Mouse (Mus musculus) hindbrain, embryonic 10.5 days (tissue): Measurements from ENCODE around the gene Gm44511. TPM values are rescaled to one million over a fixed set of nuclear protein-coding genes. Genes with fewer than 3 reads are reported as not detected.
"Not testable (repeated sequence)": the region's sequence is repeated elsewhere in the genome, so short reads cannot be mapped to it uniquely, and the experiment has no call there.

ENCODE experiments used
- DNase-seq: peaks from one replicate; pipeline ENCODE4 v3.0.0-alpha.2; 2017; ENCODE audit warnings: low spot score
- H3K27ac ChIP-seq: fragments of 300-500 bp; sonication (generic); 2 replicates; pipeline ENCODE4 v1.5.1; 2016; ENCODE audit warnings: mild to moderate bottlenecking, moderate library complexity
- H3K27me3 ChIP-seq: fragments of 300-500 bp; sonication (generic); 2 replicates; pipeline ENCODE4 v1.6.1; 2016; ENCODE audit warnings: mild to moderate bottlenecking; ENCODE audit not compliant: poor library complexity, insufficient read depth, severe bottlenecking
- H3K36me3 ChIP-seq: fragments of 300-500 bp; sonication (generic); 2 replicates; pipeline ENCODE4 v1.6.1; 2016; ENCODE audit warnings: mild to moderate bottlenecking, moderate library complexity
- H3K4me1 ChIP-seq: fragments of 300-500 bp; sonication (generic); replicated peaks from 2 replicates; pipeline ENCODE4 v1.6.1; 2016; ENCODE audit warnings: mild to moderate bottlenecking
- H3K4me3 ChIP-seq: fragments of 300-500 bp; sonication (generic); 2 replicates; pipeline ENCODE4 v1.5.1; 2016; ENCODE audit warnings: mild to moderate bottlenecking, moderate library complexity
- H3K9me3 ChIP-seq: fragments of 300-500 bp; sonication (generic); 2 replicates; pipeline ENCODE4 v1.6.1; 2016; ENCODE audit warnings: mild to moderate bottlenecking, moderate library complexity
- WGBS: fragments of 180-500 bp; shearing (Covaris S2); methylation state at CpG from one replicate; pipeline ENCODE4 v1.1.7; 2016; 5-methylcytosine and 5-hydroxymethylcytosine counted together
- polyA plus RNA-seq: library from polyadenylated mRNA; unstranded; fragments of >200 nt; fragmentation: Nextera tagmentation; extraction: Ambion mirVana; gene quantifications from 2 replicates; pipeline ENCODE4 v1.2.1, GENCODE M21; 2016

Gm44511 gene
- polyA plus RNA-seq, 1 experiment from 2014 or later, result not detected

DNA sequence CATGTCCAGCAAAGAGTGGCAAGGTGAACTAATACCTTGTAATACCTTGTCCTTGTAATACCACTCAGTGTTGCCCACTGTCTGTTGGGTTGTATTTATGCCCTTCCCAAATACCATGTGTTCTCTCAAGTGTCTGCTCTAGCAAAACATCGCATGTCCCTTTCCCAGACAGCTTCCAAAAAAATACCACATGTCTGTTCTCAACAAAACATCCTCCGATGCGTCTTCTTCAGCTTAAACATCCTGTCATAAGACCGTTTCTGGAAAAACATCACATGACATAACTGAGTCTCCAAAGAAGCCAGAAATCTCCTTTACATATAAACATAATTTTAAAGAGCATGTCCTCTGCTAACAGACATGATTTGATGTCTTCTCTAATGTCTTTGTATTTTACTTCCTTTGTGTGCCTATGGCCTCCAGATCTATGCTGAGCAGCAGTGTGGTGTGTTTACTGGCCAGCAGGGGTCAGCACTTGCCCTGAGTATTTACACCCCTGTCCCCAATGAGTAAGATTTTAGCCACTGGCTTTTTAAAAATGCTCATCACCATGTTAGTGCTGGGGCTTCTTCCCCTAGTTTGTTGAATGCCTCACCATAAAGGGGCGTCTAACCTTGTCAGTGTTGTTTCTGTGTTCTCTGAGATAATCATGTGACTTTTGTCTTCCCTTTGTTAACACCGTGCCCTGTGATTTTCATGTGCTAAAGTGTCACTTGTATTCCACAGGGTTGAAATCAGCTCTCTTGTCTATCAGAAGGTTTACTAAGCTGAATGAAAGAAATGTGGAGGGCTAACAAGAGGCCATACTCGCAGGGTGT is 21.1 kb downstream of the Gm44511 start:
- 63% methylated on average over 7 of the region's 7 CpGs for WGBS
- H3K9me3 ChIP-seq, H3K36me3 ChIP-seq, H3K27ac ChIP-seq, H3K27me3 ChIP-seq, H3K4me3 ChIP-seq: not testable (repeated sequence)
- H3K4me1 ChIP-seq, result peaks cover 12% of the 10 kb centered on the region
- peak; percentile 63 for DNase-seq

DNA sequence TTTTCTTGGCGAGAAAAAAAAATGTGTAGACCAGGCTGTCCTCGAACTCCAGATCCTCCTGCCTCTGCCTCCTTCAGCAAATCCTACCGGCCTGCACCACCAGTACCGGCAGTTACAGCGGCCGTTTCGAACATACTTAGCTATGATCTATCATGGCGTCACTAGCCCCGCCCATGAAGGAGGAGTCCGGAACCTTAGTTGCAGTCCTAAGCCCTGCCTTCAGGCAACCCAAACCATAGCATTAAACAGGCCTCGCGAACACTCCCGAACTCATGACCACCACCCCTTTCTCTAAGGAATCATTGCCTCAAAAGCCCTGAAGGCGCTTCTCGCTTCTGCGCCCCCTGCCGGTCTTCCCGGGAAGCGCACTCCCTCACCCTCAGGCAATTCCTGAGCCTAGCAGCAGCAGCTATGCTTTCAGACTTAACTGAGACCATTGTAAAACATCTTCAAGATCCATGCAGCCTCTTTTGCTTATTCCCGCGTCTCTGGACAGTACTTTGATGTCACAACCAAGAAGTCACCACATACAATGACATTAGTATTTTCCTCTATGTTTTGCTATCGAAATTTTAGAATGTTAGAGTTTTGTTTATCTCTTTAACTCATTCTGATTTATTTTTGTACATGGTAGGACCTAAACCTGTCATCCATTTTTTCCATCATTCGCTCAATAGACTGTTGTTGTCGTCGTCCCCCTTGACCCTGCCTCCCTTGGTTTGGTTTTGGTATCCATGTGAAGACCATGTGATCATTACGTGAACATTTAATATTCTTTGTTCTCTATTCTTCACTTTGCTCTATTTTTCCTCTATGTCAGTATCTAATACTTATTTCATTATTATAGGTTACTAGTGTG is 22.9 kb downstream of the Gm44511 start:
- H3K4me1 ChIP-seq, result peaks cover 16% of the 10 kb centered on the region
- peak overlapping the region; percentile 81 for H3K27ac ChIP-seq
- peak overlapping the region; percentile 56 for H3K4me3 ChIP-seq
- 7% methylated on average over 26 of the region's 26 CpGs for WGBS
- DNase-seq, result peak; percentile 98
- H3K36me3 ChIP-seq, result no peaks in the 10 kb centered on the region
- no peaks in the 10 kb centered on the region for H3K27me3 ChIP-seq
- 0 out of 2 replicates have a peak, but pooled peaks cover 6% of the 10 kb centered on the region for H3K9me3 ChIP-seq

DNA sequence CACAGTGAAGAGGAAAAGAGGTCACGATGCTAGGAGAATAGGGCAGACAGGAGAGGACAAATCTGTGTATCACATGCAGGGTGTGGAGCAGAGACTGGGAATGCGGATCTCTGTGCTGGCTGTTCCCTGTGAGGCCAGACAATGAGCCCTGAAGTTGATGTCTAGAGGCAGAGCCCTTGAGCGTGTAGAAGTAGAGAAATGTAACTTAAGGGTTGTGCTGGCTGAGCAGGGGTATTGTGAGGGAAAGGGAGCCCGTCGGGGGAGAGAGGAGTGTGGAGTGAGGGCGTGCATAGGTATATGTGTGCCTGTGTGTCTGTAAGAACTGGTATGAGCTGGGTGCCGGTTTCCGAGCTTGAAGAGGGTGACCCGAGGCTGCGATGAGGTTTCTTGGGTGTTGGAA is 23.6 kb downstream of the Gm44511 start:
- no peaks in the 10 kb centered on the region for H3K36me3 ChIP-seq
- peak overlapping the region; percentile 81 for H3K27ac ChIP-seq
- H3K4me3 ChIP-seq, result peak overlapping the region; percentile 56
- H3K9me3 ChIP-seq, result 0 out of 2 replicates have a peak, but pooled peaks cover 3% of the 10 kb centered on the region
- H3K27me3 ChIP-seq, result no peaks in the 10 kb centered on the region
- 21% methylated on average over 10 of the region's 10 CpGs for WGBS
- DNase-seq, result no peak
- peaks cover 23% of the 10 kb centered on the region for H3K4me1 ChIP-seq

DNA sequence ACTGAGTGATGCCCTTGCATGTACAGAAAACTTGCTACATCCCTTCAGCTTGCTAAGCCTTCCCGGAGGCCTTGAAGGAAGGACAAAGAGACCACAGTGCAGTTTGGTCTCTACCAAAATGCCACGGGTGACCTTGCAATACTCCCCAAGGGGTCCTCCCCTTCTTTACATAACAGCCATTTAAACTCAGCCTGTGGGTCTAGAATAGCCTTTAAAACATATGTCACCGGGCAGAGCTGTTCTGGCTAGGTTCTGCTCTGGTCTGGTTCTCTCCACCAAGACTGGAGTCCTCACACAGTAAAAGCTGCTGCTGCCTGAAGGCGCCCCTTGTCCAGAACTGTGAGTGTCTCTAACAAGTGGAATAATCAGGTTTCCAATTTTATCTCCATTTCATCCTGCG is 25.4 kb downstream of the Gm44511 start:
- H3K4me3 ChIP-seq, H3K36me3 ChIP-seq, H3K27ac ChIP-seq, DNase-seq, H3K27me3 ChIP-seq, H3K9me3 ChIP-seq: not testable (repeated sequence)
- H3K4me1 ChIP-seq, result peaks cover 24% of the 10 kb centered on the region
- 77% methylated on average over 5 of the region's 5 CpGs for WGBS

DNA sequence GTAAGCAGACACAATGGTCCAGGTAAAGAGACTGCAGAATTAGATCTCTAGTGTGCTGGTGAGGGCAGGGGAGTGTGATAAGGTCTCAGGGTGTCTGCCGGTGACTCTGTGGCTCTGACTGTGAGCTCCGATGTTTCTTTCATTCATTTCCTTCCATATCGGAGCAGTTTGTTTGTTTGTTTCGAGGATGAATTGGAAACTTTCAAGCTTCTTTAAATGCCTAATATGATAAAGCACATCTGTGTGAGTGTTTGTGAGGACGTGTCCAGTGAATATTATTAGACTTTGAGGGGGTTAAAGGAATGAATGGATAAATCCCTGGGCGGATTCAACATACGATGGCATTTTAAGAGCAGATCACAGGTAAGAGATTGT is 26.2 kb downstream of the Gm44511 start:
- H3K36me3 ChIP-seq, result no peaks in the 10 kb centered on the region
- H3K4me3 ChIP-seq, result peak overlapping the region; percentile 64
- H3K27me3 ChIP-seq, result no peaks in the 10 kb centered on the region
- 24% methylated on average over 7 of the region's 7 CpGs for WGBS
- DNase-seq, result no peak
- H3K27ac ChIP-seq, result peak overlapping the region; percentile 87
- peaks cover 24% of the 10 kb centered on the region for H3K4me1 ChIP-seq
- no peaks in the 10 kb centered on the region for H3K9me3 ChIP-seq

DNA sequence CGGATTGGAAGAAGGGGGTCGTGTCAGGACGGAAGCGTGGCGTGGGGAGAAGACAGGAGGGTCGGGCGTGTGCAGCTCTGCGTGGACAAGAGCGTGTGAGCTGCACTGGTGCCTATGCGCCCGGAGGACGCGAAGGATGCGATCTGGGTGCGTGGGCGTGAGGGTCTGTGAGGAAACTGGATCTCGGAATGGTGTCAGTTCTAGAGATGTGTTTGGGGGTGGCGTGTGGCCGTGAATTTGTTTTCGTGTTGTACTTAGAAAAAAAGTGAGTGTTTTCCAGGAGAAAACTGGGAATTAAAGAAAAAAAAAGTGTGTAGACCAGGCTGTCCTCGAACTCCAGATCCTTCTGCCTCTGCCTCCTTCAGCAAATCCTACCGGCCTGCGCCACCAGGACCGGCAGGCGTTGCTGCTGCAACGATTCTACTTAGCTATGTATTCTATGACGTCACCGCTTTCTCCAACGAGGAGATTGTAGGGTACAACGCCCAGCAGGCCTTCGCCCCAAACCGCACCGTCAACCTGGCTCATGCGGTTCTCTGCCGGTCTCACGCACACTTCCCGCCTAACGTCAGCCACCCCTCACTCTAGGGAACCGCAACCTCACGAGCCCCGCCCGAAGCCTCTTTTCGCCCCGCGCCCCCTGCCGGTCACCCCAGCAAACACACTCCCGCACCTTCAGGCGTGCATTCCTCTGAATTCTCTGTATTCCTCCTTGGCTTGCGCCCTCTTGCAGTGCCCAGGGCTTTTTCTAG is 26.8 kb downstream of the Gm44511 start:
- Histone ChIP-seq H3K4me1 (peaks cover 24% of the 10 kb centered on the region), H3K27ac (peak overlapping the region; percentile 87), H3K4me3 (peak overlapping the region; percentile 64)
- not testable (repeated sequence) for H3K36me3 ChIP-seq, H3K27me3 ChIP-seq, H3K9me3 ChIP-seq
- peak; percentile 93 for DNase-seq
- under 1% methylated on average over 49 of the region's 49 CpGs for WGBS

DNA sequence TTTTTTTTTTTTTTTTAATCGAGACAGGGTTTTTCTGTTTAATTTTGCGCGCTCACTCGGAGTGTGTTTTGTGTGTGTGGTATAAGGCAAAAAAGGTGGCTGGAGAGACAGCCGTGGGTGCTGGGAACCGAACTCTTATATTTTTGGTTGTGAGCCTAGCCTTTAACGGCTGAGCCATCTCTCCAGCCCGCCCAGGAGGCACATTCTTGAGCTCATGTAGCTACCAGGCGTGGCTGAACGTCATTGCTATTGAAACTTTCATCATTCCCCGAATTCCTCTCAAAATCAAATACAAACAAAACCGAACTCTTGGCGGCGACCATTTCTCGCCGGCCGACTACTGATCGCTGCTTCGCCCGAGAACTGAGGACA is 27.4 kb downstream of the Gm44511 start:
- not testable (repeated sequence) for H3K36me3 ChIP-seq, H3K9me3 ChIP-seq, H3K27me3 ChIP-seq
- WGBS, result under 1% methylated on average over 20 of the region's 20 CpGs
- peak overlapping the region; percentile 87 for H3K27ac ChIP-seq
- H3K4me1 ChIP-seq, result peaks cover 24% of the 10 kb centered on the region
- H3K4me3 ChIP-seq, result peak overlapping the region; percentile 64
- peak; percentile 87 for DNase-seq

DNA sequence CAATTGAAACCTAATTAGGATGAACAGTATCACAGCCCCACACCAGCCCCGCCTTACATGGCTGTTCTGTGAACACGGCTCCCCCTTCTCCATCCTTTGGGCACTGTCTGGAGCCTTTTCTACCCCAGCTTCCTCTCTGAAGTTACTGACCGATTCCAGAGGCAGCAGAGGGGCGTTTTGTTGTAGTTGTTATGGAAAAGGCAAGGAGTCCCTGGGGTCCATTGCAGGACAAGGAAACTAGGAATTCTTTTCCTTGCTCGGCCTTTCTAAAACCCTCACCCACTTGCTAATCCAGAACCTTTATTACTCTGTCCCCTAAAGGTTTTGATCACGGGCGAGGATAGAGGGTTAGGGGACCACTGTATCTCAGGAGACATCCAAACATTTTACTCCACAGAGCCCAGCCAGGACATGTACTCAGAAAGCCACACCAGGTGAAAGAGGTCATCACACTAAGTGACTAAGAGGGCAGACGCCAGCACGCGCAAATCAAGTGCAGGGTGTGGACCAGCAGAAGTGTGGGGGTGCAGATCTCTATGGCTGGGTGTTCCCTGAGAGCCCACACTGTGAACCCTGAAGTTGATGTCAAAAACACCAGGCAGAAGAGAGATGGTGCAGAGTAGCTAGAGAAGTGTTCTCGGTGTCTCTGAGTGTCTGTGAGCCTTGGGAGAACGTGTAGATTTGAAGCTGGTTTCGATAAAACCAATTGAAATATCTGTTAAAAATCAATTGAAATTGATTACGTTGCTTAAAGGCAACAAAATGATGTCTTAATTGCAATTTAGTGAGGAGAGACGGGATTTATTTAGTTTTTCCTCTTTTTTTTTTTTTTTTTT is 28.0 kb downstream of the Gm44511 start:
- Histone ChIP-seq H3K4me3 (peak overlapping the region; percentile 64), H3K9me3 (no peaks in the 10 kb centered on the region), H3K36me3 (no peaks in the 10 kb centered on the region), H3K27ac (peak overlapping the region; percentile 66), H3K27me3 (no peaks in the 10 kb centered on the region), H3K4me1 (peaks cover 21% of the 10 kb centered on the region)
- DNase-seq, result peak; percentile 41
- 15% methylated on average over 15 of the region's 15 CpGs for WGBS

DNA sequence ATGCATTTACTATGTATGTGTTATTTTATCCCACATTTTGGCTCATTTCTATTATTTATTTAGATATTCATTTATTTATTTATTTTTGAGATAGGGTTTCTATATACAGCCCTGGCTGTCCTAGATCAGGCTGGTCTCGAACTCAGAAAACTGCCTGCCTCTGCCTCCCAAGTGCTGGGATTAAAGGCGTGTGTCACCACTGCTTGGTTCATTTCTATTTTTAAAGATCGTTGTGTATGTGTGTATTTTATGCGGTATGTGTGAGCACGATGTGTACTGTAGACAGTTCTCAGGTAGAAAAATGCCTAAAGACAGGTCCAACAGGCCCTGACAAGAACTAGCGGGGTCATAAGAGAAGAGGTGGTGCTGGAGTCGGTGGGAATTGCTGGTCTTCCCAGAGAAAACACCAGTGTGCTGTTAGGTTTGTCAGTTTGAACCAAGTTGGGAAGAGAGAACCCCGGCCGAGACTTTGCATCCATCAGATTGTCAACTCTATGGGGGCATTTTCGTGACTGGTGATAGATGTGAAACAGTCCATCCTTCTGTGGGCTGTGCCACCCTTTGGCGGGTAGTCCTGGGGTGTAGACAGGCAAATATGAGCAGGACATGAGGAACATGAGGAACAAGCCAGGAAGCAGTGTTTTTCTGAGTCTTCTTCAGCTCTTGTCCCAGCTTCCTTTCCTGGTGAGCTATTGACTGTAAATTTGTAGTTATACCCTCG is 28.8 kb downstream of the Gm44511 start:
- no peak overlapping the region for H3K27ac ChIP-seq
- 79% methylated on average over 12 of the region's 12 CpGs for WGBS
- peak overlapping the region; percentile 64; the same call in 1 of the 2 replicates for H3K4me3 ChIP-seq
- no peaks in the 10 kb centered on the region for H3K9me3 ChIP-seq
- no peak for DNase-seq
- no peaks in the 10 kb centered on the region for H3K36me3 ChIP-seq
- peaks cover 17% of the 10 kb centered on the region for H3K4me1 ChIP-seq
- no peaks in the 10 kb centered on the region for H3K27me3 ChIP-seq

DNA sequence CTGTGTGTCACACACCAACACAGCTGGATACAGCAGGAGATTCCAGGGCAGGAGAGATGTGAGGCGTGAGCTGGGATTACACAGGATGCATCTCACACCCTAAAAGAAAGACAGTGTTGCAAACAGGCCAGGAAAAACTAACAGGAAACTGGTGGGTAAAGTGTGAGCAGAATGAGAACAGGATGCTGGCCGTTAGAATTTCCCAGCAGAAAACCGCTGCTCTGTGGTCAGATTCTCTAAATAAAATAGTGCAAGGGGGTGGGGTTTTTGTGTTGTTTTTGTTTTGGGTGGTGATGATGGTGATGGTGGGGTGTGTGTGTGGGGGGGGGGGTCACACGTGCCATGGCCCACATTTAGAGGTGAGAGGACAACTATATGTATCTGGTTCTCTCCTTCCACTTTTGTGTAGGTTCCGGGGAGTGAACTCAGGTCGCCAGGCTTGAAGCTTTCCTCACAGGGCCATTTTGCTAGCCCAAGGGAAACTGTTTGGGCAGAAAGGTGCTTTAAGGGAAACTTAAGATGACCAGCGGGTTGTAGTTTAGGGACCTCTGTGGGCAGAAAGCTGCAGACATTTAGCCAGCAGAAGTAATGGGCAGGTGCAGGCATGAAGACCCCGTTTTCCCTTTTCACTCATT is 29.7 kb downstream of the Gm44511 start:
- no peaks in the 10 kb centered on the region for H3K36me3 ChIP-seq
- no peak for DNase-seq
- H3K27me3 ChIP-seq, result no peaks in the 10 kb centered on the region
- no peak overlapping the region for H3K27ac ChIP-seq
- H3K4me1 ChIP-seq, result peaks cover 14% of the 10 kb centered on the region
- no peak overlapping the region for H3K4me3 ChIP-seq
- 75% methylated on average over 8 of the region's 8 CpGs for WGBS
- no peaks in the 10 kb centered on the region for H3K9me3 ChIP-seq

DNA sequence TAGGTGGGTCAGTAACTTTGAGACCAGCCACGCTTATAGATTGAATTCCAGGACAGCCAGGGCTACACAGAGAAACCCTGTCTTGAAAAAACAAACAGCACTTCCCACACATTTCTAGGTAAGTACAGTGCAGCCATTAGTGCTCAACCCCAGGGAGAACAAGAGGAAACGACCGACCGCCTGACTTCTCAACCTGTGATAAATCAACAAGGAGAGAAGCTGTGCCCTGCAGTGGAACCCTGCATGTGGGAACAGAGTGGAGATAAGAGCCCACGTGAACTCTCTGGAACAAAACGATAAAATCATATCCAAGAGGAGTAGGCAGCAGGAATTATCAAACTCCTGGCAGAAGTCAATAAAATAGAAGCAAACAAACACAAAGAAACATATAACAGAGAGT is 32.4 kb downstream of the Gm44511 start:
- WGBS, result 69% methylated on average over 6 of the region's 6 CpGs
- Histone ChIP-seq H3K27ac (no peak overlapping the region), H3K27me3 (no peaks in the 10 kb centered on the region), H3K36me3 (no peaks in the 10 kb centered on the region), H3K9me3 (no peaks in the 10 kb centered on the region), H3K4me1 (peaks cover 10% of the 10 kb centered on the region), H3K4me3 (no peak overlapping the region)
- DNase-seq, result no peak
